Mouse (Mus musculus): ENCODE results near the gene Abcc8.

- TF ChIP-seq POLR2A (IDR thresholded peaks at IDR 0.05; ENCODE audit: borderline replicate concordance, insufficient read depth, low read length) (no peak), CTCF (IDR thresholded peaks at IDR 0.05; ENCODE audit: borderline replicate concordance, insufficient read depth, low read depth, low read length) (no peak)
These were observed 47.6 kb downstream of the Abcc8 start for GRCm38 (mm10) chr7:46132229-46132628.

Measured in cerebellum, adult 2 months (tissue).